Mouse (Mus musculus) limb, embryonic 13.5 days (tissue): ENCODE results near the gene Atg9b. TPM values are rescaled to one million over a fixed set of nuclear protein-coding genes. Genes with fewer than 3 reads are reported as not detected.

Experiments
- ATAC-seq: fragments of 200-750 bp; cut with Nextera tagmentation; 2 replicates; pipeline ENCODE4 v1.8.0; 2017; ENCODE audit warnings: low read depth, moderate number of reproducible peaks, moderate TSS enrichment; ENCODE audit not compliant: low FRiP score
- H3K27ac ChIP-seq: fragments of 300-500 bp; sonication (generic); 2 replicates; pipeline ENCODE4 v1.5.1; 2015; ENCODE audit warnings: inconsistent platforms, mild to moderate bottlenecking, moderate library complexity
- H3K27me3 ChIP-seq: fragments of 300-500 bp; sonication (generic); 2 replicates; pipeline ENCODE4 v1.6.1; 2015; ENCODE audit warnings: mild to moderate bottlenecking, inconsistent platforms
- H3K36me3 ChIP-seq: fragments of 300-500 bp; sonication (generic); 2 replicates; pipeline ENCODE4 v1.6.1; 2015; ENCODE audit warnings: inconsistent platforms, mild to moderate bottlenecking, moderate library complexity
- H3K4me1 ChIP-seq: fragments of 300-500 bp; sonication (generic); 2 replicates; pipeline ENCODE4 v1.6.1; 2015; ENCODE audit warnings: inconsistent platforms
- H3K4me2 ChIP-seq: fragments of 300-500 bp; sonication (generic); replicated peaks from 2 replicates; pipeline ENCODE4 v1.6.1; 2015; ENCODE audit warnings: inconsistent platforms, mild to moderate bottlenecking, moderate library complexity
- H3K4me3 ChIP-seq: fragments of 300-500 bp; sonication (generic); 2 replicates; pipeline ENCODE4 v1.5.1; 2015; ENCODE audit warnings: moderate library complexity, mild to moderate bottlenecking, inconsistent platforms
- H3K9ac ChIP-seq: fragments of 300-500 bp; sonication (generic); 2 replicates; pipeline ENCODE4 v1.6.1; 2015; ENCODE audit warnings: mild to moderate bottlenecking, inconsistent platforms
- H3K9me3 ChIP-seq: fragments of 300-500 bp; sonication (generic); 2 replicates; pipeline ENCODE4 v1.6.1; 2016; ENCODE audit warnings: inconsistent platforms
- WGBS: fragments of 180-500 bp; shearing (Covaris S2); methylation state at CpG from one replicate; pipeline ENCODE4 v1.1.7; 2015; 5-methylcytosine and 5-hydroxymethylcytosine counted together
- polyA plus RNA-seq: library from polyadenylated mRNA; unstranded; fragments of >200 nt; fragmentation: Nextera tagmentation; extraction: Ambion mirVana; gene quantifications from 2 replicates; pipeline ENCODE4 v1.2.1, GENCODE M21; 2015

Atg9b gene
- polyA plus RNA-seq, 1 experiment from 2014 or later, result 0.78 TPM

DNA sequence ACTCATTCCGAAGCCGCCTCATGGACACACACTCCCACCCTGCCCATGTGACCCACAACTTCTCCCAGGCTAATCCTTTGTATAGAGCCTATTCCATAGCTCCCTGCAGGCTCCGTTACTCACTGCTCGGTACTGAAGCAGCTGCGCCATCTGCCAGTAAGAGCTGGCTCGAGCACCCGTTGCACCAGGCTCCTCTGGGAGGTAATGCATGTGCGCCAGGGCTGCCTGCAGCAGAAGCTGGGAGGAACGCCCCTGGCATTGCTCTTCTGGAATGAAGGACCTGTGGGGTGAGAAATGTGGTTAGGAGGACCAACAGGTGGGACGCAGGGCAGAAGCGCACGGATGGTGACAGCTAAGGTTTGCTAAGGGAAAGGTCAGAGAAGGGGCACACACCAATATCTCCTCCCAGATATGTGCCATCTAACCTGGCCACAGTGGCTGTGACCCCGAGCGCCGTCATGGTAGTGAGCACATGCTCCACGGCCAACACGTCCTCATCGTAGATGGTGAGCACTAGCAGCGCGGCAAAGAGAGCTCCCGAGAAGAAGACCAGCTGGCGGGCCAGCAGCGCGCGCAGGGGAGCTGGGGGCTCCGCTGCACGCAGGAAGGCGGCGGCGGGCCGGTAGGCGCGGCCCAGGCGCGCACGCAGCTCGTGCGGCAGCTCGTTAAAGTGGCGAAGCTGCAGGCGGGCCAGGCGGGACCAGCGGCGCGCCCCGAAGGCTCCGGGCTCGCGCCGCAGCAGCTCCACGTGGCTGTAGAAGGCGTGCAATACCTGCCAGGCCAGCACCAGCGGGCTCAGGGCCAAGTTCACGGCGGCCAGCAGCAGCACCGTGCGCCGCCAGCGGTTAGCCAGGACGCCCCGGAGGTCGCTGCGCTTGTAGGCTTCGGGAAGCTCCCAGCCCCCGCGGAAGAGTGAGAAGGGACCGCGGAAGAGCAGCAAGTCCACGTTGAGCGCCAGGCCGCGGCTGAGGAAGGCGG is 4.4 kb downstream of the Atg9b start:
- Histone ChIP-seq H3K4me2 (peak overlapping the region; percentile 98), H3K27ac (peak overlapping the region; percentile 10; the same call in 1 of the 2 replicates), H3K27me3 (peaks cover 38% of the 10 kb centered on the region), H3K9me3 (no peaks in the 10 kb centered on the region), H3K36me3 (no peaks in the 10 kb centered on the region), H3K4me1 (peaks cover 29% of the 10 kb centered on the region), H3K9ac (peak overlapping the region; percentile 73), H3K4me3 (peak overlapping the region; percentile 54)
- peak; percentile 63 for ATAC-seq
- WGBS, result 1% methylated on average over 73 of the region's 73 CpGs

DNA sequence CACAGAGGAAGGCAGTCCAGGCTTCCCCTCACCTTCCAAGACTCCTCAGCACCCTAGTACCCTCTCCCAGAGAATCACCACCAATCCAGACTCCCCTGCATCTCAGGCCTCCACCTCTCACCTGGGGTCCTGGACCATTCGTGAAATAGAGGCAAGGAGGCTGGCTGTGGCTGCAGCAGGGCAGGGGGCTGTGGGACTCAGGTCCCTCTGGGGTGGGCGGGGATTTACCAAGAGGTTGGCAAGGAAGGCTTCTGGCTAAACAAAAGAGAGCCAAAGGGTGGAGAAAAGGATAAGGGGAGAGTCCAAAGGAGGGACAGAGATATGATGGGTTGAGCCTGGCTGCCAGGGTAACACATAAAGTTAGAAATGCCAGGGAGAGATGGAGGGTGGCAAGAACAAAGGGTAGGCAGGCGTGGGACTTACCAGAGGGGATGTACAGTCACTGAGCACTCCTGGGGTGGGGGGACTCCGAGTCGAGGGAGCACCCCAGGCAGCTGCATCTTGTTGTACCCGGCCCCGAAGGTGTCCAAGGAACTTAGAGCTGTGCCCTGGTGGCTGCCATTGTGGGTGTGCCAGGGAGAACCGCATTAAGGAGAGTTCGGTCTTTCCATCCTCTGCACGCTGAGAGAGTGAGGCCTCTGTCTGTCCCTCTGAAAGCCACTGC is 5.9 kb downstream of the Atg9b start:
- no peak overlapping the region for H3K9ac ChIP-seq
- ATAC-seq, result no peak
- no peaks in the 10 kb centered on the region for H3K9me3 ChIP-seq
- peaks cover 29% of the 10 kb centered on the region for H3K4me1 ChIP-seq
- peaks cover 38% of the 10 kb centered on the region for H3K27me3 ChIP-seq
- no peak overlapping the region for H3K27ac ChIP-seq
- H3K4me2 ChIP-seq, result no peak overlapping the region
- 85% methylated on average over 10 of the region's 10 CpGs for WGBS
- H3K36me3 ChIP-seq, result no peaks in the 10 kb centered on the region
- H3K4me3 ChIP-seq, result no peak overlapping the region

DNA sequence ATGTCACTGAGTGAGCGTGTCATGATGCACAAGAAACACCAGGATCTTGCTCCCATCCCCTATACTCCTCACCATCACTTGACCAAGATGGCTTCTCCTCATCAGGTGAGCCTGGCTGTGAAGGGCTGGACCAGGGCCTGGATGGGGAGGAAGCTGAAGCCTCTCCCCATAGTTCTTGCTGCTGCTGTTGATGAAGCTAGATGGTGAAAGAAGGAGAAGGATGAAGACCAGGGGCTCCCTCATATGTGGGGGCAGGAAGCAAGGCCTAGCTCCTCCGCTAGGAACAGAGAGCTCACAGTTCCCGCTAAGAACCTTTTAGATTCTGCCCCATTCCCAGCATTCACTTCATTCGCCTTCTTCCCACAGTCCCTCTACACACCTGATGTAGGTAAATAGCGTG is 6.6 kb downstream of the Atg9b start:
- Histone ChIP-seq H3K4me1 (peaks cover 29% of the 10 kb centered on the region), H3K27me3 (peaks cover 38% of the 10 kb centered on the region), H3K36me3 (no peaks in the 10 kb centered on the region), H3K9ac (no peak overlapping the region), H3K4me3 (no peak overlapping the region), H3K27ac (no peak overlapping the region), H3K4me2 (no peak overlapping the region), H3K9me3 (no peaks in the 10 kb centered on the region)
- ATAC-seq, result no peak
- WGBS, result 86% methylated on average over 5 of the region's 5 CpGs

DNA sequence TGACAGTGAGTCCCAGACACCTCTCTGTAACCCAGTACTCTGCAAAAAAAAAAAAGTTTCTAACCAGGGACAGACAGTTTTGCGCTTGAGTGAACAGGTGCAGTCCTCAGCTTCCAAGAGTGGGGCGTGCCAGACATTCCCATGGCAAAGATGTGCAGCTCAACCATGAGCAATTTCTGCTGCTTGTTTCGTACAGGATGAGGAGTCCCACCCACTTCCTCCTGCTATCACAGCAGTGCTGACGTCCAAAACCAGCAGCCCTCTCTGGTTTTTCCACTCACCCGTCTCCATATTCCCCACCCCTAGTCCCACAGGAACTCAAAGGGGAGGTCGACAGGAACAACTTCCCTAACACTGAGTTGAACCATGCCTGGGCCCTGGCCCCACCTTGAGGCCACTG is 7.5 kb downstream of the Atg9b start:
- Histone ChIP-seq H3K4me2 (0 out of 2 replicates have a peak overlapping the region, but pooled peaks have one; percentile 67), H3K27ac (no peak overlapping the region), H3K4me3 (no peak overlapping the region), H3K9me3 (no peaks in the 10 kb centered on the region), H3K9ac (no peak overlapping the region), H3K4me1 (peaks cover 29% of the 10 kb centered on the region), H3K36me3 (no peaks in the 10 kb centered on the region), H3K27me3 (peaks cover 34% of the 10 kb centered on the region)
- 65% methylated on average over 6 of the region's 6 CpGs for WGBS
- ATAC-seq, result no peak

DNA sequence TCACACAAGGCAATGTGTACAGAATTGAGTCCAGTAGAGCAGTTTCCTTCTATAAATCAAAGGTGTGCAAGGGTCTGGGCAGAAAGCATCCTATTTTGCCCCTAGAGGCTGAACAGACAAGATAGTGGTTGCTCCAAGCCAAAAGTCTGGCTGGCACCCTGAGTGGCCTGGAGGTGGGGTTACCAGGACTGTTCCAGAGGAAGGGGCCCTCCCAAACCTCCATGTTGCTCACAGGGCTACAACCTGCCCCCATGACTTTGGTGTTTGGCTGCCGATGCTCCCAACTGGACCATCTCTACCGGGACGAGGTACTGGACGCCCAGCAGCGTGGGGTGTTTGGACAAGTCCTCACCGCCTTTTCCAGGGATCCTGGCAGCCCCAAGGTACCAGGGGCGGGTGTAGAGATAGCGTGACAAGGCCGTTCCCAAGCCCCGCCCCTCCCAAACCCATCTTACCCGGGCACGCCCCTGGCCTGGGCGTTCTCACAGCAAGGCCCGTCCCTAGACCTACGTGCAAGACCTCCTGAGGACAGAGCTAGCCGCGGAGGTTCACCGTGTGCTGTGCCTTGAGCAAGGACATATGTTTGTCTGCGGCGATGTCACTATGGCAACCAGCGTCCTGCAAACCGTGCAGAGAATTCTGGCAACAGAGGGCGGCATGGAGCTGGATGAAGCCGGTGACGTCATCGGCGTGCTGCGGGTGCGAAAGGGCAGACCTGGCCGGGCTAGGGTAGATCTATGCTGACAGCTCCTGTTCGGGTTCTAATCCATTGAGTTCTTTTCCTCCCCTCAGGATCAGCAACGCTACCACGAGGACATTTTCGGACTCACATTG is 8.7 kb downstream of the Atg9b start:
- Histone ChIP-seq H3K4me3 (peak overlapping the region; percentile 48), H3K36me3 (no peaks in the 10 kb centered on the region), H3K4me1 (peaks cover 24% of the 10 kb centered on the region), H3K9ac (peak overlapping the region; percentile 56), H3K27ac (no peak overlapping the region), H3K27me3 (peaks cover 28% of the 10 kb centered on the region), H3K9me3 (no peaks in the 10 kb centered on the region), H3K4me2 (peak overlapping the region; percentile 67)
- peak; percentile 85 for ATAC-seq
- 1% methylated on average over 34 of the region's 34 CpGs for WGBS

DNA sequence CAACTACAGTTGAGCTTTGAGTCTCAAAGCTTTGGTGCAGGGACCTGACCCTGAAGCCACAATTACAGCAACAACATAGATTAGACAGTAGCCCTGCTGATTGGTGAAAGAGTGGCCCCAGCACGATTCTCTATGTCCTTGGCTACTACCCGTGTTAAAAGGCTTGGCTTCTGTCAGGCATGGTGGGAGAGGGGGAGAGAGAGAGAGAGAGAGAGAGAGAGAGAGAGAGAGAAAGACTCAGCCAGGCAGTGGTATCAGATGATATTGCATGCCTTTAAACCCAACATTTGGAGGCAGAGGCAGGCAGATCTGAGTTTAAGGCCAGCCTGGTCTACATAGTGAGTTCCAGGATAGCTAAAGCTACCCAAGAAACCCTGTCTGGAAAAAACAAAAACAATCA is 10.0 kb downstream of the Atg9b start:
- H3K9me3 ChIP-seq, result no peaks in the 10 kb centered on the region
- peaks cover 13% of the 10 kb centered on the region for H3K4me1 ChIP-seq
- peaks cover 15% of the 10 kb centered on the region for H3K27me3 ChIP-seq
- WGBS, result 75% methylated on average over 2 of the region's 2 CpGs
- H3K9ac ChIP-seq, result no peak overlapping the region
- no peak overlapping the region for H3K4me2 ChIP-seq
- H3K27ac ChIP-seq, result no peak overlapping the region
- no peaks in the 10 kb centered on the region for H3K36me3 ChIP-seq
- ATAC-seq, result no peak
- no peak overlapping the region for H3K4me3 ChIP-seq

DNA sequence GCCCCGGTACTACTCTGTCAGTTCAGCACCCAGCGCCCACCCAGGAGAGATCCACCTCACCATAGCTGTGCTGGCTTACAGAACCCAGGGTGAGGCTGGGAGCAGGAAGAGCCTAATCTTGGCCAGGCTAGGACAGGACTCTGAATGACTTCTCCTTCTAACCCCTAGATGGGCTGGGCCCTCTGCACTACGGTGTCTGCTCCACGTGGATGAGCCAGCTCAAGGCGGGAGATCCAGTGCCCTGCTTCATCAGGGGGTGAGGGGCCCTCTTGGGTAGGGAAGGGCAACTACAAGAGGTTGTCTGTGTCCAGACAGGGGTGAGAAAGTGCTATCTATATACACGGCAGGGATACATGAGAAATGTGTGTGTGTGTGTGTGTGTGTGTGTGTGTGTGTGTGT is 10.5 kb downstream of the Atg9b start:
- no peak overlapping the region for H3K9ac ChIP-seq
- no peaks in the 10 kb centered on the region for H3K36me3 ChIP-seq
- H3K27ac ChIP-seq, result no peak overlapping the region
- no peaks in the 10 kb centered on the region for H3K9me3 ChIP-seq
- no peak overlapping the region for H3K4me3 ChIP-seq
- peaks cover 10% of the 10 kb centered on the region; the same call in 1 of the 2 replicates for H3K4me1 ChIP-seq
- H3K27me3 ChIP-seq, result peaks cover 10% of the 10 kb centered on the region
- no peak for ATAC-seq
- 79% methylated on average over 6 of the region's 6 CpGs for WGBS
- H3K4me2 ChIP-seq, result no peak overlapping the region

DNA sequence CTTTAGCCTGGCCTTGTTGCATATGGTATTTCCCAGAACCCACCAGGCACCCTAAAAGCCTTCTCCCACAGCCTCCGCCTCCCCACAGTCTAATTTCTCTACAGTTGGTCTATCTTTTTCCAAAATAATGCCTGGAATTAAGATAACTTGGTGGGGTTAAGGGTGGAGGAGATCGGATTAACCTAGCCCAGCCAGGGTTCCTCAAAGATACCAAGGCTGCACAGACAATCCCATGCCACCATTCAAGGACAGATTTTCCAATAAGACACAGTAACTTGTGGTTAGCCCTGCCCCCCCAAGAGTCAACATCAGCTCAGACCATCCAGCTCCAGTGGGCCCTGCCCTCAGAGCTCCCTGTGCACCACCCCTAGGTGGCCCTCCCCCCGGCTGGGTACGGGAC is 11.4 kb downstream of the Atg9b start:
- no peak for ATAC-seq
- H3K36me3 ChIP-seq, result no peaks in the 10 kb centered on the region
- 93% methylated on average over 4 of the region's 4 CpGs for WGBS
- peaks cover 3% of the 10 kb centered on the region; the same call in 1 of the 2 replicates for H3K27me3 ChIP-seq
- no peak overlapping the region for H3K27ac ChIP-seq
- no peak overlapping the region for H3K9ac ChIP-seq
- no peak overlapping the region for H3K4me3 ChIP-seq
- H3K9me3 ChIP-seq, result no peaks in the 10 kb centered on the region
- H3K4me1 ChIP-seq, result peaks cover 10% of the 10 kb centered on the region; the same call in 1 of the 2 replicates
- H3K4me2 ChIP-seq, result no peak overlapping the region

DNA sequence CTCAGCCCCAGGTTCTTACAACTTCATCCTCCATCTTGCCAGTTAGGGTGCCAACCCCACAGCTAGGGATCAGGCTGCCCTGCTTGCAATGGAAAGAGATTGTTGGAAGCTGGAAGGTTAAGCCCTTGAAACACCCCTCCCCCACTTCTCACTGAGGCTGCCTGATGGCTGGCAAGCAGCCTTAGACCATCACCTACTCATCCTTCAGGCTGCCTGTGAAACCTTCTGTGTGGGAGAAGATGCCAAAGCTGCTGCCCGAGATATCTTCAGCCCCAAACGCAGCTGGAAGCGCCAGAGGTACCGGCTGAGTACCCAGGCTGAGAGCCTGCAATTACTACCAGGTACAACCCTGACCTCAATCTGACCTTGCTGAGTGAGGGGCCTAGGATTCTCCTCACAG is 12.4 kb downstream of the Atg9b start:
- Histone ChIP-seq H3K27ac (no peak overlapping the region), H3K4me3 (no peak overlapping the region), H3K4me2 (no peak overlapping the region), H3K4me1 (peaks cover 10% of the 10 kb centered on the region; the same call in 1 of the 2 replicates), H3K9me3 (no peaks in the 10 kb centered on the region), H3K9ac (no peak overlapping the region), H3K27me3 (peaks cover 2% of the 10 kb centered on the region; the same call in 1 of the 2 replicates), H3K36me3 (no peaks in the 10 kb centered on the region)
- no peak for ATAC-seq
- 61% methylated on average over 4 of the region's 4 CpGs for WGBS

DNA sequence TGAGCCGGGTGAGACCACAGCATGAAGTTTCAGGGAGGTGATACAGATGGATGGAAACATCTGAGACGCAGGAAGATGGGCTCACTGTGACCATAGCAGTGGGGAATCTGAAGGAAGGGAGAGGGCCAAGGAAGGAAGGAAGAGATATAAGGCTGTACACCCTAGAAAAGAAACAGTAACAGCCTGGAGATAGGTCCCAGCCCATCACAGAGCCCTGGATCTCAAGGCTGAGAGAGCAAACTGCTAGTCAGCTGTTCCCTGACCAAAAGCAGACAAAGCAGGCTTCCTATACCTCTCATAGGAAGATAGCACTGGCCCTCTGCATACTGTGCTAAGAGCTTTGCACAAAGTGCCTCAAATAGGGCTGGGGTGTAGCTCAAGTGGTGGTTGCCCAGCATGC is 13.2 kb downstream of the Atg9b start:
- Histone ChIP-seq H3K9me3 (no peaks in the 10 kb centered on the region), H3K27ac (no peak overlapping the region), H3K36me3 (no peaks in the 10 kb centered on the region), H3K4me2 (no peak overlapping the region), H3K4me3 (no peak overlapping the region), H3K27me3 (no peaks in the 10 kb centered on the region; the same call in 1 of the 2 replicates), H3K4me1 (peaks cover 5% of the 10 kb centered on the region; the same call in 1 of the 2 replicates), H3K9ac (no peak overlapping the region)
- no peak for ATAC-seq
- WGBS, result 72% methylated on average over 2 of the region's 2 CpGs

DNA sequence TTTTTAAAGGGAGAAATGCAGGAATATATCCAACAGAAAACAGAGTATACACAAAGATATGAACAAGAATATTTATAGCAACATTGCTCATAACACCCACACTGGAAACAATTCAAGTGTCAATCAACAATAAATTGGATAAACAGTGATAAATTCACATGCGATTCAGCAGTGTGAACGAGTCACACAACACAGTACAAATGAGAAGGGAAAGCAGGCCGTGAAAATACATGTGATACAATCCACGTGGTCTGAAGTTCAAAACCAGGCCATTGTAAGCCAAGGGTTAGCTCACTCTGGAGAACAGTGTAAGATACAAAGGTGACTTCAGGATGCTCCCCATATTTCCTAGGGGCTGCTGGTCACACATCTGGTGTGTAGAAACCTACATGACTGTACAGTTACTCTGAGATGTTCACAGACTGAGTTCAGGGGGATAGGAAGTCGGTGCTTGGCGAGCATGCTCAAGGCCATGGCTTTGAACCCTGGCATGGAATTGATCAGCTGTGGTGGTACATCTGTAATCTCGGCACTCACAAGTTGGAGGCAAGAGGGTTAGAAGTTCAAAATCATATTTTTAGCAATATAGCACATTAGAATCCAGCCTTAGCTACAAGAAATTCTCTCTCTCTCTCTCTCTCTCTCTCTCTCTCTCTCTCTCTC is 17.1 kb downstream of the Atg9b start:
- Histone ChIP-seq H3K4me3 (no peak overlapping the region), H3K9ac (no peak overlapping the region), H3K27ac (no peak overlapping the region), H3K4me2 (no peak overlapping the region), H3K27me3 (no peaks in the 10 kb centered on the region; the same call in 1 of the 2 replicates), H3K4me1 (0 out of 2 replicates have a peak, but pooled peaks cover 4% of the 10 kb centered on the region), H3K36me3 (no peaks in the 10 kb centered on the region), H3K9me3 (no peaks in the 10 kb centered on the region)
- 81% methylated on average over 7 of the region's 7 CpGs for WGBS
- no peak for ATAC-seq
